Mouse (Mus musculus): Measurements from ENCODE around the gene Gabra1.

DNA sequence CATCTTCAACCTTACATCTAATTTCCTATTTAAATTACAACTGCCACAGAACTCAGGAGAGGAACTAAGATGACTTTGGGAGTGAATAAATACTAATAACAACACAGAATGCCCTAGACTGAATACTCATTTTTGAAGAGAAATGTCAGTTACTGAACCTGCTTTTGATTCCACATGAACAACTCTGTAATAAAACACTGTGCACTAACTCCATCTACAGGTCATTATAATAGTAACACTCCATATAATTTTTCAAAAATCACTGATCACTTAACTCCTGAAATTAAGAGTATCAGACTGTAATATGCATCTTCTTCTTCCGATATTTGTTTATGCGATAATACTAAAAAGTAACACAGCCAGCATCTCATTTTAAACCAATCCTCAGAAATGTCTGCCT lies 4.4 kb downstream of the Gabra1 start:
- TF ChIP-seq POLR2A (IDR thresholded peaks at IDR 0.05; ENCODE audit: insufficient read depth, low read length) (no peak), CTCF (IDR thresholded peaks at IDR 0.05; ENCODE audit: low read depth, low read length) (no peak), EP300 (IDR thresholded peaks at IDR 0.05; ENCODE audit: insufficient read depth, low read depth, low read length) (no peak)

Data from ES-Bruce4 (cell line).